Mouse (Mus musculus) brain, embryonic 14.5 days (tissue): ENCODE results near the gene Ap1b1.

Source experiments
- CTCF ChIP-seq: fragments of 200-500 bp; IDR thresholded peaks from 2 replicates; pipeline ENCODE4 v1.5.1; 2012; ENCODE audit warnings: inconsistent platforms, mild to moderate bottlenecking, moderate library complexity, borderline replicate concordance; ENCODE audit not compliant: insufficient read depth, insufficient read length; ENCODE audit errors: extremely low read depth
- POLR2A ChIP-seq: fragments of 200-500 bp; IDR thresholded peaks from 2 replicates; pipeline ENCODE4 v1.6.1; 2012; ENCODE audit warnings: mild to moderate bottlenecking, inconsistent platforms, borderline replicate concordance; ENCODE audit not compliant: poor library complexity, insufficient read depth, insufficient read length, severe bottlenecking; ENCODE audit errors: extremely low read depth

DNA sequence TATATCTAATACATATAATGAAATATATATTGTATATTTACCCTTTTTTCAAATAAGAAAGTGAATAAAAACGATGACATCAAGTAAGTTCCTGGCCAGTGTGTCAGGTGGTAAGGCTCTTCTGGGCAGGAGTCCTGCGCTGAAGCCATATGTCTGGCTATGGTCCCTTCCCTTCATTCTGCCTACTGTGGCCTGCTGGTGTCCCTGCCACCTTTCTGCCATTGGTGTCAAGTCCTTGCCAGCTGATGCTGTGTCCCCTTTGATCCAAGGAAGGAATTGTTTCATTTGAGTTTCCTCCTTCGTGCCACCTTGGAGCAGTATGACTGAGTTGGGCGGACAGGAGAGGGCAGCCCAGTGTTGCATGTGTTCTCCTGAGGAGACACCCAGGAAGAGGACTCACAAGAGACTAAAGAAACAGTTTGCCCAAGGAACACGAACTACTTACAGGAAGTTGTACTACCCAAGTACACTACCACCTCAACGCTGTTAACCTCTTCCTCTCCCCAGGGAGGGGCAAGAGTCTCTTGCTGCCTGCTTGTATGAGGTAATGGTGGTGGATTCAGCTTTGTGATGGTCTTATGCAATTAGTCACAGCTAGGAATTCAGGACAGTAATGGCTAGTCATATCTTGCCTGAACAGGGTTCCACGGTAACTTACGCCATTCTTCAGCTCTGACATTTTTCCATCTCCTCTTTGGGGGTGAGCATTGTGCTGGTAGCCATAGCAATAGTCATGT, 56.2 kb downstream of the Ap1b1 start:
- TF ChIP-seq CTCF = no peak
- TF ChIP-seq POLR2A = no peak
